Mouse (Mus musculus) brain, embryonic 14.5 days (tissue): ENCODE measurements at regions not wholly inside any gene's neighbourhood (a gene's known extent, or its start where the extent isn't known, plus 50 kb on each side); places are given as distances from the start of the nearest gene placed in this dataset.

Experiments
- DNase-seq: peaks from one replicate; pipeline ENCODE4 v3.0.0-alpha.2; 2011; ENCODE audit warnings: low read depth
- CTCF ChIP-seq: fragments of 200-500 bp; IDR thresholded peaks from 2 replicates; pipeline ENCODE4 v1.5.1; 2012; ENCODE audit warnings: inconsistent platforms, mild to moderate bottlenecking, moderate library complexity, borderline replicate concordance; ENCODE audit not compliant: insufficient read depth, insufficient read length; ENCODE audit errors: extremely low read depth
- POLR2A ChIP-seq: fragments of 200-500 bp; IDR thresholded peaks from 2 replicates; pipeline ENCODE4 v1.6.1; 2012; ENCODE audit warnings: mild to moderate bottlenecking, inconsistent platforms, borderline replicate concordance; ENCODE audit not compliant: poor library complexity, insufficient read depth, insufficient read length, severe bottlenecking; ENCODE audit errors: extremely low read depth

DNA sequence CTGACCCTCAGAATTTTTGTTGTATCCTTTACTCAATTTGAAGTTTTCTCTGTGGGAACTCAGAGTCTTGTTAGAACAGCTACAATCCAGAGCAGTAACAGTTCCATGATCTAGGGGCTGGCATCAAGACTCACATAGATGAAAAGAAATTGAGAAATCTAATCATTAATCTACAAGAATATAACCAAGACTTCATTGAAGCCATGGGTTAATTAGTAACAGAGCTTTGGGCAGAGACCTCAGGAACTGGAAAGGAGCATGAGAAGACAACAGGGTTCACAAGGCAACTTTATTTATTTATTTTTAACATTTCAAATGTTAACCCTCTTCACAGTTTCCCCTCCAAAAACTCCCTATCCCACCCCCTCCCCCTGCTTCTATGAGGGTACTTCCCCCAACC is 160.4 kb upstream of the Thumpd2 start:
- TF ChIP-seq POLR2A: no peak
- no peak for TF ChIP-seq CTCF
- no peak for DNase-seq

DNA sequence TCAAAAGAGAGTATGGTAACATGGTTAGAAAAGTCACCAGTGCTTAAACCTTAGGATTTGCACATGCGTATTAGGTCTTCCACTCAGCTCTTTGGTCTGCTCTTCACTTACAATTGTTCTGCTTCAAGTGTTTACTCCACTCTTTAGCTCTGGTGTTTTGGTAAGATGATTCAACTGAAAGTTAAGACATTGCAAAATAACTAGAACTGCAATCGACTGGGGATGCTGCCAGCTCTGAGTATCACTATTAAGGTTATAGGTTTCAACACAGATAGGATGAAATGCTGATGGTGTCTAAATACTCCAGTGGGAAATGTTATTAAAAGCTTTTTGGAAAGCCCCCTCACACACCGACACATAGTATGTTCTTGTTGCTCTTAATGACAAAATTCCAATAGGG is 156.6 kb upstream of the Thumpd2 start:
- no peak for DNase-seq
- TF ChIP-seq CTCF (no peak), POLR2A (no peak)

DNA sequence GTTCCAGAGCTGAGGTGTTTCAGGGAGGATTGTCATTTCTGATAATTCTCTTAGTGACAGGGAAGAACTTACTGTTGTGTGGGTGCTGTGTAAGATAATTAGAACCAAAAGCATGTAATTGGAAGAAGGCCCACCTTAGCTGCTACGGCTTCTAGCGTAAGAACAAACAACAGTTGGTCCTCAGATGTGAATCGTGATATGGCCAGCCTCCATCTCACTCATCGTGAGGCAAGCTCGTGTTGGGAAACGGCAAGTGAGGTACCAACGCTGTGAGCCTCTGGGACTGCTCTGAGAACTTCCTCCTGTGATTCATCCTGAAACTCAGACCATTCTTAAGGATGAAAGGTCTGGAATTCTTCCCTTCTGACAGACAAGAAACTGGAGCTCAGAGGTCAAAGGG is 150.0 kb upstream of the Thumpd2 start:
- DNase-seq: no peak
- no peak for TF ChIP-seq CTCF
- TF ChIP-seq POLR2A: no peak

DNA sequence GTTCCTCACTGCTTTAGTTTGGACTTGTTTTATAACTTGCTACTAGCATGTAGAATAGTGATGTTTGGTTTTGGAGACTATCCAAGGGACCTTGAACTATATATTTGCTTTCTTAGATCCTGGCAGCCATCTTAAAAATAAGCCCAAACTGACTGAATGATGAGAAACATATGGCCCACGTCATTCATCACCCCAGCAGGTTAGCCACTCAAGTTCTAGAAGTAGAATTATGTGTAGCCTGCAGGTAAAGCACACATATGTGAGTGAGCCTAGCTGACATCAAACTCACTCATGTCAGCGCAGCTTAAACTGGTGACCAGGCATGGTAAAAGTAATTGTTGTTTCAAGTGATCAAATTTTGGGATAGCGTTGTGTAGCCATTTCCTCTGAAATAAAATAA is 147.2 kb upstream of the Thumpd2 start:
- TF ChIP-seq POLR2A: no peak
- no peak for TF ChIP-seq CTCF
- DNase-seq: no peak

DNA sequence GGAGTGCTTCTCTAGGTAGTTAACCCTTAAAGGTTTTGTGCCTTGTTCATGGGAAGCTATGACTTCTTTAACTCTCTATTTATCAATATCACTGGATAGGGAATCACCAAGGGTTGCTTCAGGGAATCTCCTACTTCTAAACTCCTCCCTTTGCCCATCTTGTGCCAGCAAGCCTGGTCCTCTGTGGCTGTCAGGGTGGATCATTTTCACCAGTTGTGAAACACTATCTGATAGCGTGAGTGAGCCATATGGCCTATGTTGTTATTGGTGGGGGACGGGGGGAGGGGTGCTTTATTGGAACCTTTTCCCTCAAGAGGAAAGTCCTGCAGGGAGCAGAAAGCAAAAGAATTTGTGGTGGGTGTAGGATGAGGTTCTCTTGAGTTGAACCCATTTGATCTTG is 145.5 kb upstream of the Thumpd2 start:
- DNase-seq: peak; percentile 7
- TF ChIP-seq POLR2A: no peak
- TF ChIP-seq CTCF: no peak

DNA sequence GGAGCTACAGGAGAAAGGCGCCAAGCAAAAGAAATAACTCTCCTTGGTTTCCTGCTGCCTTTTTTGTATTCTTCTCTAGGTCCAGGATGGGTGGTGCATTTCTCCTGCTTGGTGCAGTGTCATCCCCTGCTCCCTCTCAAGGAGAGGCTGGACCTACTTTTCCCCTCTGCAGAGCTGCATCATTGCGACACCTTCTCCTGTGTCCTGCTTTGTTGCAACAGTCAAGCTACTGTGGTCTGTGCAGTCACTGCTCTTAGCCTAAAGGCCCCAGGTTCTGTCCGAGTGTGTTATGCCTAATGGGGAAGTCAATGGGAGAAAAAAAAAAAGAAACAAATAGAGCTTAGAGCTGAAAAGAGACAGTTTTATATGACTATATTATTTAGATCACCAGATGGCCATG is 144.4 kb upstream of the Thumpd2 start:
- TF ChIP-seq CTCF: no peak
- no peak for DNase-seq

DNA sequence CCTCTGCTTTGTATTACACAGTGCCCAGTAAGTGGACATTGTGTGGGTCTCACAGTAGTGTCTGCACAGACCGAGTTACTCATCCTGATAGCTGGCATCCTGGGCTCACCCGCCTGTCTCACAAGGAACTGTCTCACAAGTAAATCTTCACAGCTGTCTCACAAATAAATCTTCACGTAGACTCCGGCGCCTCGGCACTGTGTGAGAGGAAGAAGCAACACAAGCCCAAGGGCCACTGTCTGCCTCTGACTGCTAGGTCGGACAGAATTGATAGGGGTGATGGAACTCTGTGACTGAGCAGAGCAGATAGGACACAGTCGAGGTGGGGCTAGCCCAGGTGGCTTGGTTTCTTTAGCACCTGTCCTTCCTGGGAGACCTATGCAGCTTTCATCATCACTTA is 136.2 kb upstream of the Thumpd2 start:
- DNase-seq: peak; percentile 5
- TF ChIP-seq CTCF (no peak), POLR2A (no peak)

DNA sequence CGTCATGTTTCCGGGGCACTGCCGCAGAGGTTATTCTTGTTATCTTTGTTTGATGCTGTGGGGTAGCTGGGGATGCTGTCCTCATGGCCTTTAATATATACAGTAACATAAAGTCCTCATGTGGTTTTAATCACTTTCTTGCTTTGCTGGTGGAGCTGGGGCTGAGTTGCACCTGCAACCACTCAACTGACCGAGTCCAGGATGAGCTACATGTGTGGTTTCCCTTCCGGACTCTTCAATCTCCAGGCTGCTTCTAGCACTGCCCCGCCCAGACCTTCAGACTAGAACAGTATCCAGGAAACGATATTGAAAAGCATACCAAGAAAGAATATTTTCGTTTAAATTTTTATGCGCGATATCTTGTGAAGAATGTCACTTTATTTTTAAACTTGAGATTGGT is 129.1 kb upstream of the Thumpd2 start:
- DNase-seq: no peak
- TF ChIP-seq POLR2A (no peak), CTCF (no peak)

DNA sequence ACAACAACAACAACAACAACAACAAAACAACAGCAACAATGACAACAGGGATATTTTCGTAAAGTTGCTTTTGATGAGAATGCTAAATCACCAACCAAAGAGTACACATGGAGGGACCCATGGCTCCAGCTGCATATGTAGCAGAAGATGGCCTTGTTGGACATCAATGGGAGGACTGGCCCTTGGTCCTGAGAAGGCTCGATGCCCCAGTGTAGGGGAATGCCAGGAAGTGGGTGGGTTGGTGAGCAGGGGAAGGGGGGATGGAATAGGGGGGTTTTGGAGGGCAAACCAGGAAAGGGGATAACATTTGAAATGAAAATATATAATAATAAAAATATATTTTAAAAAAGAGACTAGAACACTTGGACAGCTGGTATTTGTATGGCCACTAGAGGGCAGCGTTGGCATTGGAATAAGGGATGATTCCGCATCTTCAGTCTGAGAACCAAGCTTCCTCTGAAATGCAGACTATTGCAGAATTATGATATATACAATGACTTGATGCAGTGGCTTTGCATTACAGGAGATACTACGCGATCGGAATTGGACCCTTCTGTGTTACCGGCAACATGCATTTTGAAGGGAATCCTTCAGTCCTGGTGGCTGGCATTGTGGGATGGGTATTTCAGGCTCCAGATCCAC is 128.5 kb upstream of the Thumpd2 start:
- TF ChIP-seq CTCF (peak; percentile 68; the same call in 1 of the 2 replicates), POLR2A (no peak)
- DNase-seq: peak; percentile 91

DNA sequence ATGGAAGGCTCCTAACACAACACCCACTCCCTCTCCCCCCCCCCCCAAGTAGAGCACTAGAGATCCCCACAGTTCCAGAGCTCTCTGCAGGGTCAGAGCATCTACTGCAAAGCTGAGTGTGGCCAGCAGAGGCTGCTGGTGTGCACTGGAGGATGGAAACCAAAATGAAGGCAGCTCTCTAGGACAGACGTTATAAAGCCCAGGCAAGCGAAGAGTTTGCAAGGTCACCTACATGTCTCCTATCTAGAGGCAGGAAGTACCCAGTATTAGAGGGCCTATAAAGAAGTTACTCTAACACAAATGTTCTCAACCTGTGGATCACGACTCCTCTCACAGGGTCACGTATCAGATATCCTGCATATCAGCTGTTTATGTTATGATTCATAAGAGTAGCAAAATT is 125.1 kb upstream of the Thumpd2 start:
- TF ChIP-seq CTCF (peak; percentile 86), POLR2A (no peak)

DNA sequence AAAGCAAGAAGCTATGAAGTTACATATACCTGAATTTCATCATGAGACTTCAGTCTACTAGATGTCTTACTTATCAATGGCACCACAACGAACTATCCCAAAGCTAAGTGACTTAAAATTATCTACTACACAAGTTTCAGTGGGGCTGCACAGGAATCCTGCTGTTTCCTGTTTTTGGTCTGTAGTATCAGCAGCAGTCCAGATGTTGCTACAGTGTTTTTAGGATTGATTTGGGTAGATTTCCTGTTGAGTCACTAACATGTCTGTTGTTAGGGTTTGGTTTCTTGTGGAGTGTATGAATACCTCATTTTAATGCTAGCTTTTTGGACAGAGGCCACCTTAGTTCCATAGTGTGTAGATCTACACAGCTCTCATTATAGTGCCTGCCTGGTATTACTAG is 120.8 kb upstream of the Thumpd2 start:
- no peak for TF ChIP-seq CTCF
- TF ChIP-seq POLR2A: no peak
- no peak for DNase-seq

More for the DNA sequence above, 125.1 kb upstream of the Thumpd2 start:
- DNase-seq: peak; percentile 55

DNA sequence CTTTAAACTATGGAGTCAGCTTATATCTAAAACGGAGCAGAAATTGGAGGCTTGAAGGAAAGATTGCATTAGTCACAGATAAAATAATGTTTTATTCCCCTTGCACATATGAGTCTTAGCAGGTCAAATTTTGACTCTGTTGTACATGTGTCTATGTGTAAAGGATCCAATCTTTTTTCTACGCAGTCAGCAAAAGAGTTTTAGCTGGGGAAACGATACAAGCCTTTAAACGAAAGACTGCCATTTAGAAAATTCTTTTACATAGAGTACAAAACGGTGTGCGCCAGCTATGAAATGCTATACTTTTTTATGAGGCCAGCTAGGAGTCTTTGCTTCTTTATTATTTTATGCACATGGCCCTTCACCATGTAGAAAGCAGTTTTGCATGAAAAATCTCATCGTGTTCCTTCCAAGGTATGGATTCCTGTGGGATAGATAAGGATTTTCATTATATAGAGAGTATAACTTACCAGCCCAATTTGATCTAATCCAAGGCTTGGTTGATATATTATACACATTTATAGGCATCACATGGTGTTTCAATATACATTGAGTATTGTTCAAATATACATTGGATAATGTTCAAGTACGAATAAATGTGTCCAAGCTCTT is 116.0 kb upstream of the Thumpd2 start:
- no peak for TF ChIP-seq POLR2A
- no peak for TF ChIP-seq CTCF
- DNase-seq: no peak

DNA sequence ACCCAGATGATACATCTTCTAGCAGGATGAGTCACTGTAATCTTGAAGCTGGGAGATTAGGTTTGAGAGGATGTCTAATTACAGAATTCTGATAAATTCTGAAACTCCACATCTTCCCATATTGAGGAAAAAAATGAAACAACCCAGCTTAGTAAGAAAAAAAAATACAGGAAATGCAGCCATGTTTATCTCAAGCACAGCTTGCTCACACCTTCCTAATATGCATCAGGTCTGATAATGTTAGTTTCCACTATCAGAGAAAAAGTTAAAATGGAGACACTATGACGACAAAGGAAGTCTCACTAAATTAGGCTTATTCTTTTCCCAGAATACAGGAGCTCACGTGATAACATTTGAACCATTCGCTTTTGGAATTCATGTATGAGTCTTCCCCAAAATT is 111.4 kb upstream of the Thumpd2 start:
- no peak for TF ChIP-seq CTCF
- TF ChIP-seq POLR2A: no peak
- DNase-seq: no peak

DNA sequence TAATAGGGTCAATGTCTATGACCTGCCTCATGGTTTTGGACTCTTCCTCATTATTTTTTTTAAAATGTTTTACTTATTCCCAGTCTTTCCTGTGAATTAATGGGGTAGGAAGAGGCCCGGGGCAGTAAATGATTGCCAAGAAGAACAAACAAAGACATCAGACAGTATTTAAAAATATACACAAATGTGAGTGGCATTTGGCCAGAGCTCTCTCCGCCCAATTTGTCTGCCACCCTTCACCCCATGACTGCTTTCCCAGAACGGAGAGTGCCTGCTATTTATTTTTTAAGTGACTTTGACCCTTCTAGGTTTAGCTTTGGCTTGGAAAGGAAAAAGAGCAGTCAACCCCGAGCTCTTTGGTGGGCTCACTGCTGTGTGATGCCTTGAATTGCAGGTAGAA is 111.0 kb upstream of the Thumpd2 start:
- no peak for TF ChIP-seq CTCF
- no peak for TF ChIP-seq POLR2A
- no peak for DNase-seq
